Comparison of ENCODE assay signal across 13 mouse cellular contexts in the genomic region with DNA sequence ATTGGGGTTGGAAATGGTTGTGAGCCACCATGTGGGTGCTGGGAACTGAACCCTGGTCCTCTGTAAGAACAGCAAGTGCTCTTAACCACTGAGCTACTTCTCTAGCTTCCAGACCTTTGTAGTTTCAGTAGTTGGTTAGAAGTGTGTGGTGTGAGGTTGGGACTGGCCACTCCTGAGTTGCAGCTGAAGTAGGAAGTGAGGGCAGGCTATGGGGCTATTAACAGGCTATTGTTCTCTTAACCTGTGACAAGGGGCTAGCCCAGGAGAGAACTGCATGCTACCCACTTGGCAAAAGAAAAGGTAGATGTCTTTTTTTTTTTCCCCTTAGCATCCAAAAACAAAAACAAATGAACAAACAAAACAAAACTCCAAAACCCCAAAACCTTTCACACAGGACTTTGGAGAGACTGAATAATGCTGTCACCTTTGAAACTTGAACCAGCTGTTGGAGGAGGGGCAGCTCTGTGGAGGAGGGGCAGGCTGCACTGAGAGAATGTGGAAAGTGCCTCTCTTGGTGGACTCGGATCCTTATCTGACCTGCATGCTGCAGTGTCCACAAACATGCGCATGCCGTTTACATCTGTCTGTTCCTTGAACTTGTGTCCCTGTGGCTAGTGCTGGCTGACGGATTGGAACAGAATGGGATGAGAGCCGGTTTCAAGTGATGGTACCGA.
"Had no signal": no experiment of that assay in that cellular context is flagged by ENCODE, and none has a peak within 500 bp of the region (broad histone marks: within the 10 kb centered on the region; RNA-seq: fewer than 3 reads in every experiment).

No protein-coding gene starts in this region.

- H3K9me3 ChIP-seq: limb, embryonic 15.5 days had no signal

- ATAC-seq: liver, postnatal 0 days; lung, postnatal 0 days had no signal

- H3K36me3 ChIP-seq: limb, embryonic 12.5 days; limb, embryonic 15.5 days had no signal

- DNase-seq: kidney, adult 2 months; kidney, postnatal 25 days; layer of hippocampus, adult 9-11 months; layer of hippocampus, postnatal 36 days; left cerebral cortex, postnatal 4 days; liver, postnatal 0 days; lung, embryonic 14.5 days; midbrain, embryonic 14.5 days; thymus, postnatal 25 days had no signal

- H3K27me3 ChIP-seq: limb, embryonic 12.5 days; limb, embryonic 15.5 days had no signal

- H3K4me3 ChIP-seq: layer of hippocampus, adult 2 months; limb, embryonic 12.5 days; limb, embryonic 15.5 days had no signal
